Mouse (Mus musculus) gastrocnemius, adult 8-10 months (tissue): ENCODE data around the gene Polr3e. TPM values are rescaled to one million over a fixed set of nuclear protein-coding genes. Genes with fewer than 3 reads are reported as not detected.

ENCODE experiments used
- DNase-seq, 2 experiments: peaks; one replicate each; pipeline ENCODE4 v3.0.0; 2022; ENCODE audit warnings: low spot score in 2 of 2
- total RNA-seq, 4 experiments: library from RNA; stranded (reverse); gene quantifications; 2 replicates each; pipeline ENCODE4 v1.2.4; 2022

Gene Polr3e
- 10 to 100 TPM in 1 of 4 experiments, 1 to 10 TPM in 3; 7.7 to 11.2 (median 8.4) TPM for total RNA-seq

DNA sequence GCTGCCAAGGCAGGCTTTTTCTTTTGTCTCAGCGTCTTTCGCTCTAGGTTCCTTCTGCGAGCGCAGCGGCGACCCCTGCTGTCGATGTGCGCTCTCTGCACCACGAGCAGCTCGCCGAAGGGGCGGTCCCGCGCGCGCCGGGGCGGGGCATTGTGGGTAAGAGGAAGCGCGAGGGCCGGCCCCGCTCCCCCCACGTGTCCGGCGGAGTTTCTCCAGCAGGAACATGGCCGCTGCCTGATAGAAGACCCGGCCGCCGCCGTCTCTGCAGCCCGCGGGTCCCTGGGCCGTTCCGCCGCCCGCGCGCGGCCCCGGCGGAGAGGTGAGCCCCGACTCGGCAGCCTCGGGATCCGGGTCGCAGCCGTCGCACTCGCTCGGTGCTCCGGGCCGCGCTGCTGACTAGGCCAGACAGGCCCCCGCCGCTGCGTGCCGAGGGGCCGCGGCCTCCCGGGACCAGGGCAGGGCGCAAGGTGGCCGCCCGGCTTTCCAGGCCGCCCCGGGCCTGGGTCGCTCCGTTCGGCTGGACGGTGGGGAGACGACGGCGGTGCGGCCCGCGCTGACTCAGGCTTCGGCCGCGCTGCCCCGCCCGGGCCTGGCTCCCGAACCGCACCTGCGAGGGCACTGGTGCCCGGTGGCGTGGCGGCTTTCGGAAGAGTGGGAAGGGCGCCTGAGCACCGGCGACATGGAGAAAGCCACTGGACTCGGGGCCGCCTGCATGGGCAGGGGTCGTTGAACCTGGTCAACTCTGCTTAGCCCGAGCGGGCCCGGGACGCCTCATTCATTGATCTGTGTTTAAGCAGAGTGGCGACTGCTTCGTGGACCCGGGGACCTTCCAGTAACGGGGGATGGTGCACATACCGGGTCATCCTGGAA lies at the start of gene Polr3e:
Gene Polr3e (plus strand): TSS at position 153 of the 870 bp plus-strand sequence.
- DNase-seq: peak; percentile 100

DNA sequence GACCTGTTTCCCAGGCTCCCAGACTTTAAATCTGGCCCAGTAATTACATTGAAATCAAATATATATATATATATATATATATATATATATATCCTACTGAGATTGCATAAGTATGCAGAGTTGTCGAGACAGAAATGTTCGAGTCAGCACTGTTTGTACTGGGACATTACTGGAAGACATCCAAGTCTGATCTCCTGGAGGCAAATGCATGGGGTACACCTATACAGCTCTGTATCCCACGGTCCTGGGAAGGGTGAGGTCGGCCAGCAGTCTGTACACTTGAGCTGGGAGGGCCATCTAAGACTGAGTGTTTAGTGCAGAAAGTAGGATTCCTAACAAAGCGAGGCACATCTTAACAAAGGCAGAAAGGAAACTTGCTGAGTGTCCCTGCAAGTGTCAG lies 47.7 kb upstream of the Polr3e start:
- no peak for DNase-seq

DNA sequence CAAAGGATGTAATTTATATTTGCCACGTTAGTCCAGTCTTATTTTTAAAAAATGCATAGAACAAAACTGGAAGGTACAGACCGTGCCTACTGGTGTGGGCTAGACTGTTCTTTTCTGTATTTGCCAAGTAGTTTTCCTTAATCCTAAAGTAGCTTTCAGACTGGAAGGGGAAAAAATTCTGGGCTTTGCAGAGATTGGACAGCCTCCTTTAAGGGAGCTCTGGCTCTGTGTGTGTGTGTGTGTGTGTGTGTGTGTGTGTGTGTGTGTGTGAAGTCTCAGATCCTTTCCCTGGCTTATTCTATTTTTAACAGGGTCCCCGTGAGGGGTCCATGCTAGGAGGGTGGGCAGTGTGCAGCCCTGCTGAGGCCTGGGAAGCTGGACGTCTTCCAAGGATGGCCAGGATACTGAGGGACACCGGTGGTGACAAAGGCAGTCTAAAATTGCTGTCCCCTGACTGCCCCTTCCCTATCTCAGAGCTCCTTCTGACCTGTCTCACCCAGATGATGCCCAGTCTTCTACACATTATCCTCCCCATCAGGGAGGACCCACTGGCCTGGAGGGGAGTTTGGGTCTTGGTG lies 47.0 kb upstream of the Polr3e start:
- DNase-seq: no peak

DNA sequence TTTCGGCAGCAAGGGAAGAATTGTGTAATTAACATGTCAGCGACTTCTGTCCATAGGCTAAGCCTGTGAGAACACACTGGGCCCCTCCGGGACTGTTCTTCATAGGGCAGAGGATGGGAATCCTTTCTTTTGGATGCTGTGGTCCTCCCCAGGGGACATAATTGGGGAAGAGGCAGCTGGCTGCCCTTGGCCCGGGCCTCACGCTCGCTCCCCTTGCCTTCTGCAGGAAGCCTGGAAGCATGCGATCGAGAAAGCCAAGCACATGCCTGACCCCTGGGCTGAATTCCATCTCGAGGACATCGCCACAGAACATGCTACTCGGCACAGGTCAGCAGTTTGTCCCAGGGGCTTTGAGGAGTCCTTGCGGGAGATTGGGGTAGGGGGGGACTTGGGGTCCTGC lies 44.5 kb upstream of the Polr3e start:
- peak in 1 of 2 experiments; percentile 19 for DNase-seq

DNA sequence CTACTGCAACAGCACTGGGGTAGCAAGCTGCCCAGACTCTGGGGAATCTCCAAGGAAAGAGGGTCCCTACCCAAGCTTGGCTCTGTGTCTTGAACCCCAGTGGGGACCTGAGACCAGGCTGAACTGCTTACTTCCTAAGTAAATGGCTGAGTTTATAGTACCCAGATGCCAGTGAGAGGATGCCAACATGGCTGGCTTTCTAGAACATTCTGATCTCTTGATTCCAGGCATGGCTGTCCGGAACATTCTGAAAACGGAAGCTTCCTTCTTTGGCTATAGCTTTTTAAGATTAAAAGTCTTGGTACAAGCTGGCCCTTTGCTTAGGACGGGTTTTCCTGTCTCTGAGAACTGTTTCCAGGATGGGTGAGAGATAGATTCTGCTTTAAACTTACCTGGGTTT lies 43.5 kb upstream of the Polr3e start:
- DNase-seq: peak in 1 of 2 experiments; percentile 33

DNA sequence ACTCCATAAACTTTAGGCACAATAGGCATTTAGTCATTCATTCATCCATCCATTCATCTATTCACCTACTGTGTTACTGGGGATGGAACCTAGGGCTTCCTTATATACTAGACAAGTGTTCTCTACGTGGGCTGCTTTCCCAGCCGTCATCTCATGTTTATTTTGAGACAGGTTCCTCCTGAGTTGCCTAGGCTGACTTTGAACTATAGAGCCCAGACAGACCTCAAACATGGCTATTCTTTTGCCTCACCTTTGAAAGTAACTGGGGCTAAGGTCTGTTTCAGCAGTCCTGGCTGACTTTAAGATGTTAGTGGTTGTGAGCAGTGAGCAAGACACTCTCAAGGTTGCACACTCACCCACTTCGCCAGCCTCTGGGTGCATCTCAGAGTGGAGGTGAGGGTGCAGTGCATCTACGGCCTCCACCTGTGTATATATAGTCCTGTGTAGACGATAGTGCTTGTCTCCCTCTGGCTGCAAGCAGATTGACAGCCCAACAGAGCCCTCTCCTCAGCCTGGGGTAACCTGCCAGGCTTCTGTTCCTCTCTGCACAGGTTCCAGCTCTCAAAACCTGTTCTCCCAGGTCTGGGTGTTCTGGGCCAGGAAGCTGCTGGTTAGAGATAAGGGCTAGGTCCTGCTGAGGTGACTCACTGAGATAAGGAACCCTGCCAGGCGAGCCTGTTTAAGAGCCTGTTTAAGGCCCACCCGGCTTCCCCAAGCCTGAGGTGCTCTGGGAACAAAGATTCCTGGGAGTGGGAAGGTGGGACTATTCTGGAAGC lies 42.6 kb upstream of the Polr3e start:
- DNase-seq: no peak

DNA sequence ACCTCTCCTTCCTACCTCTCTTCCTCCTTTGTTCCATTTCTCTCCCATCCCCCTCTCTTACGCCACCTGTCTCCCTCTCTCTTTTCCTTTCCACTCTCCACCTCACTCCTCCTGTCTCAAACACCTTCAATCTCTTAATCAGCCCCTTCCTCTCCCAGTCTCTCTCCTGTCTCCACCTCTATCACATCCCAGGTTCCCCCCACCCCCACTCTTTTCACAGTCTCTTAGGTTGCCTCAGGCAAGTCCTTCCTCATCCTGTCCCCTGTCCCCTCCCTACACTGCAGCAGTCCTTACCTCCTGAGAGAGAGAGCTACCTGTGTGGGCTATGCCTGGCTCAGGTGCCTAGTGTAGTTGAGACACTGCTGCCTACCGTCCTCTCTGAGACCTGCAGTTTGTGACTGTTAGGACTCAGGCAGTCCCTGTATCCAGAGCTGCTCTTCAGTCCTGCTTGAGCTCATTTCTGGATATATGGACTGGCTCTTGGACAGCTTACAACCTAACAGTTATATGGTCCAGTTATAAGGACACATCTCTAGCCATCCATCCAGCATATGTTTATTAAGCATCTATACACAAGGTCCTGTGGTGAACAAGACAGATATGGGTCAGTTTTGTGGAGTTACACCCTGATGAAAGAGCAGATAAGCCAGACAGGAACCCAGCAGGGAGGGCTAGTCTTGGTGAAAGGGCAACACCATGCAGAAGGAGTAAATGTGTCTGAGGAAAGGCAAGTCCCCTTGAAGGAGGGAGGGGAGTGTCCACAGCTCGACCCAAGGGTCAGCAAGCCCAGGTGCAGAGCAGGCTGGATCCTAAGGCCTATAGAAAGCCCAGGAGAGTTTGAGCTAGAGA lies 41.8 kb upstream of the Polr3e start:
- DNase-seq: no peak

DNA sequence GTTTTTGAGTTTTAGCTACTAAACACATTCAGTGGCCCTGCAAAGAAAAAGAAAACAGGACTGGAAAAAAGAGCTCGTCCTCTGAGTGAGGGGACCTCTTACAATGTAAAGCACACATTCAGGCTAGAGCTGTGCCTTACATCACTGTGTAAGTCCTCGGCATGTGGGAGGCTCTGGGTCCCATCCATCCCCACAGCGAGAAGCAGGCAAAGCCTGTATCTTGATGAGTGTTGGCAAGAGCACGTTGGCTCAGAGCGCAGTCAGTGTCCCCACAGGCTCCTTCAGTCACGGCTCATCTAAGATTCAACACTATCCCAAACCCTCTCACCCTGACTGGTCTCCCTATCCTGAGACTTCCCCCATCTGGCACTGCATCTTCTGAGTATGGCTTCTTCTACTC lies 39.3 kb upstream of the Polr3e start:
- no peak for DNase-seq

DNA sequence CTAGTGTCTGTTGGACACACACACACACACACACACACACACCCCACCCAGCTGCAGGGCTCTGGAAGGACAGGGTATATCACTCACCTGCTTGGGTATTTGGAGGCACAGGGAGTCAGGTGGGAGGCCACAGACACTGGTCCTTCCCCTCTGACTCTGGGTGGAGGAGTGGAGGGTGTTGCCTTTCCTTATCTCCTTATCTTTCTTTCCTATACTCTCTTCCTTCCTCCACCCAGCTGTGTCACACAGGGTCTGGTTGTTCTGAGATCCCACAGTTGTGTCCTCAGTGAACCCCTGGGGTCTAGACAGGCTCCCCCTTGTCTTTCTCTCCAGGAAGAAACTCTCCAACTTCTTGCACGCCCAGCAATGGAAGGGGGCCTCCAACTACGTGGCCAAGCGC lies 37.6 kb upstream of the Polr3e start:
- DNase-seq: no peak

DNA sequence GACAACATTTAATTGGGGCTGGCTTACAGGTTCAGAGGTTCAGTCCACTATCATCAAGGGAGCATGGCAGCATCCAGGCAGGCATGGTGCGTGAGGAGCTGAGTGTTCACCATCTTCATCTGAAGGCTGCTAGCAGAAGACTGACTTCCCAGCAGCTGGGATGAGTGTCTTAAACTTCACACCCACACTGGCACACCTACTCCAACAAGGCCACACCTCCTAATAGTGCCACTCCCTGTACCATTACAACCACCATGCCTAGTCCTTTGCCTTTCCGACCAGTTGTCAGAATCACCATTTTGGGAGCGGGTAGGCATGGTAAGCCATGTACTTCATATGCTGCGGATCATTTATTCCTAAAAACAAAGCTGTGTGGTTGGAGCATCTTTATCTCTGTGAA lies 36.8 kb upstream of the Polr3e start:
- no peak for DNase-seq

DNA sequence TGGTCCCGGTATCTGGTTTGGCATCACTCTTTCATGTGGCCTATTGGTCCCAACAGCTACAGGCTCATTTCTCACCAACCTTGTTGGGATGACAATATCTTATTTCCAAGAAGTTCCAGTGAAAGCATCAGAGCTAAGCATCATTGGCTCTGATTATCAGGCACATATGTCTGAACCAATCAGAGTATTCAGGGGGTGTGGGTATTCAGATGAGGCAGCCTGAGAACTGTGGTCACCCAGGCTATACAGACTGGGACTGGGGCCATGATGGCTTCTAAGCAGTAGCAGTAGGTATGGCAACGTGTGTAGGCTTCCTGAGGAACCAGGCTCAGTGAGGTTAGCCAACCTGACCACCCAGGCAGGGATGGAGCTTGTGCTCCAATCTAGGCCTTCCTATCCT lies 36.1 kb upstream of the Polr3e start:
- no peak for DNase-seq

DNA sequence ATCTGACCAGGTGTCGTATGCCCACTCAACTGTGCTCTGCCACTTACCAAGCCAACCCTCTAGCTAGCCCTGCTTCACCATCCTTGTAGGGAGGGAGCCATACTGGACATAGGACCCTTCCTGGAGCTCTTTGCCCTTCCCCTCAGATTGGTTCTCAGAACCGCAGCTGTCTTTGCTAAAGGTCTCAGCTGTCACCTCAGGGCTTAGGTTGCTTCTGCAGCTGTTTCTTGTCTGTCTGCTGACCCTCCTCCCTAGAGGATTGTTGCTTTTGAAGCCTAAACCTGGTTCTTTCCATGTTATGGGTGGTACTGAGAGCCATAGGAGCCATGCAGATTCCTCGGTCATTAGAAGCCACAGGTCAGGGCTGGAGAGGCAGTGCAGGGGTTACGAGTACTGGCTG lies 34.9 kb upstream of the Polr3e start:
- DNase-seq: no peak

DNA sequence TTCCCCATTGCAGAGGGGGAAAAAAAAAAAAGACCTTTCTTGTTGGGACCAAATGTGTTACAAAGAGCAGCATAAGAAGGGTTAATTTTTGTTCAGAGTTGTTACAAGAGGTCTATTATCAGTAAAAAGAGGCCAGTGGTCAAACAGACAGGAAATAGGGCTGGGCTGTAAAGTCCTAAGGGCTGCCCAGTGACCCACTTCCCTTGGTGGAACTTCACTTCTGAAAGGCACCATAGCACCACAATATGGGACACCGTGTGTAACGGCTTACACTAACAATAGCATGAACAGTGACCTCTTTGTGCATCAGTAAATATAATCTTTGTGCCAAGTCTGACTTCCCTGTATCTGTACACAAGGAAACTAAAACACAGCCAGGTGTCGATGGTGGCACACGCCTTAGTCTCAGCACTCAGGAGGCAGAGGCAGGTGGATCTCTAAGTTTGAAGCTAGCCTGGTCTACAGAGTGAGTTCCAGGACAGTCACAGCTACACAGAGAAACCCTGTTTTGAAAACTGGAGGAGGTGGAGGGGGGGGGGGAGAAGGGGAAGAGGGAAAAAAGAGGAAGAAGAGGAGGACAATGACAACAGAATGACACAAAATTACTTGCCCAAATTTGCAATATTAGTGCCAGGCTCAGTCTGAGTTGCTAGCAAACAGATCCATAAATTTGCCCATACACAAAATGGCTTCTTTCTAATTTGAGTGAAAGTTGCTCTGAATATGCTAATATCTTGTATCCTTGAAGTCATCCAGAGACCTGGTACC lies 33.8 kb upstream of the Polr3e start:
- no peak for DNase-seq

DNA sequence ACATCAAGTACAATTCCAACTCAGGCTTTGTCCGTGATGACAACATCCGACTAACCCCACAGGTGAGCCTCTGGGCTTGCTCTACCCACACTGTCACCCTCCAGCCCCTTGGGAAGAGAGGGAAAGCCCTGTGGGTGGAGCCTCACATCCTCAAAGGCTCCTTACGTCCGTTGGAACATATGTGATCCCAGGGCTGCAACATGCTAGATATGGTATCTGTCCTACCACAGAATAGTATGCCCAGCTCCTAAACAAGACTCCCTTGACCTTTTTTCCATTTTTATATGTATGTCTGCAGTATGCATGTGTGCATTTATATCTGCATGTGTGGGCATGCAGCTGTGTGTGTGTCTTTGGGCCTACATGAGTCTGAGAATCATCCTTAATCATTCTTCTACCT lies 32.8 kb upstream of the Polr3e start:
- no peak for DNase-seq

DNA sequence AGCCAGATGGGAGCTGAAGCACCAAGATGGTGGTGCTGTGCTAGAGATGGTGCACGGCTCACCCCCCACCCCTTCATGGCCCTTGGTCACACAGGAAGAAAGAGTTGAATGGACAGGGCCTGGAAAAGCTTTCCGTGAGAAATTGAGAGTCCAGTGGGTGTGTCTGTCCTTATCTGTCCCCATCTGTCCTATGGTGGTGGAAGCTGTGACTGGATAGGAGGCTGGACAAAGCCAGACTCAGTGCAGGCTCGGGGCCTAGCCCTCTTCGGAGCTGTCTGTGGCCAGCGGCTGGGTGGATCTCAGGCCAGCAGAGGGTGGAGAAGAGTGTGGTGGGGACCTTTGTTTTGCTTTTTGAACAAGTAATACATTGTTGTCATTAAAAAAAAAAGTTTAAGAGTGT lies 24.4 kb upstream of the Polr3e start:
- DNase-seq: no peak

DNA sequence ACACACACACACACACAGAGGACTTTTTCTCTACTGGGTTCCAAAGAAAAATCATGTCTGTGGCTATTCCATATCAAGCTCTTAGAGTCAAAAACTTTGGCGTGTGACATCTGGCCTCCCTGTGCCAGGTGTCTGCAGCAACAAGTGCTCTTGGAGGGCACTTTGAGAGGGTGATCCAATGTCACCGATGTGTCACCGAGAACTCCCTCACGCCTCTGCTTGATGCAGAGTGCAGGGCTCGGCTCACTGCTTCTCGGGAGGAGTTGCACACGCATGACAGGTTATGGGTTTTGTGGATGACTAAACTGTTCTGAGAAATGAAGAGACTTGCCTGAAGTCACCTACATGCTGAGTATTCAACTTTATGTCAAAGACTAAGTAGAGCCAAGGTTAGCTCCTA lies 20.5 kb upstream of the Polr3e start:
- DNase-seq: no peak

DNA sequence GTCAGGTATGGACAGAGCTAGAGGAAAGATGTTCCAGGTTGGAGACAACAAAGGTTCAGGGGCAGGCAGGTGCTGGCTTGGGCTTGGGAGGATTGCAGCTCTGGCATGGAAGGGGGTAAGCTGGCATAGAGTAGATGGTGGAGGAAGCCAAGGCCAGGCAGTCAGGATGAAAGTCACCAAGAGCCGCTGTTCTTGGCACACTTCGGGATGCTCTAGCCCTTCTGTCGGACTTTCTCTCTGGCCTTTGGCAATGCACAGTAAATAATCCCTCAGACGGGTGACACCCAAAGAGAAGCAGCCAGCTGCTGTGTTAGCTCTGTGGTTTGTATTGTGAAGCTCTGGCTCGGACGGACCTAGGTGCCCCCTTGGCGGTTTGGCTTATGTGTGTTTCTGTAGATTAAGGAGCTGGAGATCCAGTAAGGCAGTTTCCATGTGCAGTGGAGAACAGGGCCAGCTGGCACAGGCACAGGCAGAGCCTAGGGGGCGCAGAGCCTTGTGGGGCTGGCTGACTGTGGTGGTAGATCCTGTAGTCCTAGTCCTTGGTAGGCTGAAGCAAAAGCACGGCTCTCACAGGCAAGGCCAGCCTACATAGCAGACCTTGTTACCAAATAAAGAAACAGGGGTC lies 19.7 kb upstream of the Polr3e start:
- no peak for DNase-seq

DNA sequence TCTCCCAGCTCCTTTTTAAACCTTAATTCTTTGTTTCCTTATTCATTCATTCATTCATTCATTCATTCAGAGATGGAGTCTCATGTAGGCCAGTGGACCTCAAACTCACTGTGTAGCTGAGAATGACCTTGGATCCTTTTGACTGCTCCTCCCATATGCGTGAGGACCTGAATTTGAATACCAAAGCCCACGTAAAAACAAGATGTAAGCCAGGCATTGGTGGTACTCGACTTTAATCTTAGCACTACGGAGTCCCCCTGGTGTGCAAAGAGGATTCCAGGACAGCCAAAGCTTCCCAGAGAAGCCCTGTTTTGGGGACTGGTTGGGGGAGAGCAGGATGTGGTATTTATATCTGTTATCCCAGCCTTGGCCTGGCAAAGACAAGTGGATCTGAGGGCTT lies 17.4 kb upstream of the Polr3e start:
- no peak for DNase-seq

DNA sequence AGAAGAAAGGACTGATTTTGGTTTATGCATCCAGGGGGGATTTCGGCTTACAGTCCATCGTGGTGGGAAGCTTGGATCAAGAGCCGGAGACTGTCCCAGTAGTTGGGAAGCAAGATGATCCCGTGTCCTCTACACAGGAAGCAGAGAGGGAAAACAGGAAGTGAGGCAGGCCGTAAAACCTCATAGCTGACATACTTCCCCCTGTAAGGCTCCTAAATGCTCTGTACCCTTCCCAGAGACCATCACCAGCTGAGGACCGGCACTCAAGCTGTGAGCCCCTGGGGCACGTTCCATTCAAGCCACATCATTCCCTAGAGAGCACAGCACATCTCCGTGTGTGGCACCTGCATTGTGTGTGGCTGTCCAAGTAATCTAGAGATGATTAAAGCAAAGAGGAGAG lies 15.8 kb upstream of the Polr3e start:
- DNase-seq: no peak

DNA sequence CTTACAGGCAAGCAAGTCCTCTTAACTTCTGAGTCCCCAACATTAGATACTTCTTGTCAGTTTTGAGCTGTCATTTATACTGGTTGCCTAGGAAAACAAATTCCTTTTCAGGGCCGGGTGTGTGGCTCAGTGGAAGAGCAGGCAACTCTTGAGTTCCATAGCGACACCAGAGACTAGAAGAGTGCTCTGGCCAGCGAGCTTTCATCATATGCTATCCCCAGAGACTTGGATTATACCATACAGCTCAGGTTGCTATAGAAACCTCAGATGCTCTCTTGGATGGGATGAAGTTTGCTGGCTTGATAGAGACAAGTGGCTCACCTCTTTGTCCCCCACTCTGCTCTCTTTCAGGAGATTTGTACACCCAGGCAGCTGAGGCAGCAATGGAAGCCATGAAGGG lies 14.6 kb upstream of the Polr3e start:
- no peak for DNase-seq
